Mouse (Mus musculus) MEL (cell line): Measurements from ENCODE around the gene Nck2.

Experiments used
- MYC ChIP-seq: IDR thresholded peaks from 2 replicates; pipeline ENCODE4 v1.6.1; 2011; ENCODE audit warnings: low read depth, mild to moderate bottlenecking, low read length, improper control_type of control experiment, moderate library complexity
- POLR2A ChIP-seq, 2 experiments: IDR thresholded peaks; 2 replicates each; pipeline ENCODE4 v1.6.1; 2011 to 2012; ENCODE audit warnings: low read length in 2 of 2, mild to moderate bottlenecking in 2 of 2, control low read depth in 1 of 2, improper control_type of control experiment in 1 of 2, low read depth in 1 of 2, moderate library complexity in 1 of 2; ENCODE audit not compliant: control insufficient read depth in 1 of 2, insufficient read depth in 1 of 2, poor library complexity in 1 of 2

GRCm38 (mm10) chr1:43445170-43446088 lies 1.1 kb downstream of the Nck2 start:
- TF ChIP-seq MYC, result no peak
- TF ChIP-seq POLR2A (IDR thresholded peaks at IDR 0.05; ENCODE audit: control insufficient read depth in 1 of 2, insufficient read depth in 1 of 2, low read depth in 1 of 2, low read length in 2 of 2, poor library complexity in 1 of 2), result peak; percentile 42 to 52; a peak in 3 of 4 replicates
